Mouse (Mus musculus) lung, postnatal 4 days (tissue): ENCODE results near the gene Cdc14a.
A peak's percentile ranks its signal among the peaks of the same experiment; 100 is the strongest.
"Not testable (repeated sequence)": the region's sequence is repeated elsewhere in the genome, so short reads cannot be mapped to it uniquely, and the experiment has no call there.

ENCODE experiments used
- DNase-seq, 2 experiments: peaks; one replicate each; pipeline ENCODE4 v3.0.0; 2021

The Cdc14a gene

DNA sequence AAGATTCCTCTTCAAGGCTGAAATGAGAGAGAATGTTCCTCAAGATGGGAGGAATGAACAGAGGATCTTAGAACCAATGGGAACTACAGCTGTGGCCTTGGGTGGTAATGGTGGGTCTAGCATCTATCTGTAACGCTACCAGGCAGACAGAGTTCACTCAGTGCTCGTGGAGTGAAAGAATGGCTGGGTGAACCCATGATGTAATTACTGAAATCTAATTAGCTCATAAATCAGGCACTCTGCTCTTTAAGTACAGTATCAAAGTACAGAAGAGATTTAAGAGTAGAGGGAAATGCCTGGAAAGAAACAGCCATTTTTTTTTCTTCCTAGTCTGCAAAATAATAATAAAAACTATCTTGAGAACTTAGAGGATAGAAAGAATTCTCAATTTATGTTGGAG, 57.7 kb downstream of the Cdc14a start:
- DNase-seq = no peak

DNA sequence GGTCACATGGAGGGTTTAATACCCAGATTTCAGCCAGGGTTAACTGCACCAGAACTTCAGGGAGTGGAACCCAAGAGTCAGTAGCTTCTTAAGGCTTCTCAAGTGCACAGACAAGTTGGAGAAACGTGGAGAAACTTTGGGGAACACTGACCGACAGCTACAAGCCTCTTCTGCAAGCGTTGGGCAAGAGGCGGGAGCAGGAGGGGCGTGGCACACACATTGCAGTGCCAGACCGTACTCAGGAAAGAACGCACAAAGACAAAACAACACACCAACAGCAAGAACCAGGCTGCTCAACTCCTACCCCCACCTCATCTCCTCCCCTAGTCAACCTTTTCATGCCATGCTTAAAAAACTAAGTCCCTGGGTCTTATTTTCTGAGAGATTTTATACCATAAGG, 61.9 kb downstream of the Cdc14a start:
- DNase-seq = peak in 1 of 2 experiments; percentile 27

GRCm38 (mm10) chr3:116361101-116361500, 62.7 kb downstream of the Cdc14a start:
- DNase-seq = no peak

DNA sequence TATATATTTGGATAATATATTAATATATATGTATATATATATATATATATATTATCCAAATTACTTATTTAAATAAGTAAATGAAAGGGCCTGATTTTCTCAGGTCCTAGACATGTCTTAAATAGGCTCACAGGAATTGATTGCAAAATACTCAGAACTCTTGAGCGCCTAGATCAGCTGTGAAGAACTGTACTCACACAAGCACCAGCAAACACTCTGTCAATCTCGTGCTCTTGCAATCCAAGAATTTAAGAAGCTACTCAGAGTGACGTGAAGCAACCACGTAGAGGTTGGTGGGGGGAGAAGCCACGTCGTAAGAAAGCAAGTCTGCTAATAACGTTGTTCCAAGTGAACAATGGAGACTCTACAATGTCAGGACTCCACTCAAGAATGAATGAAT, 66.0 kb downstream of the Cdc14a start:
- no peak for DNase-seq

- no peak for DNase-seq
Measured at GRCm38 (mm10) chr3:116357180-116357579, 66.7 kb downstream of the Cdc14a start.

GRCm38 (mm10) chr3:116355026-116355788, 68.6 kb downstream of the Cdc14a start:
- DNase-seq = no peak

GRCm38 (mm10) chr3:116352486-116352885, 71.3 kb downstream of the Cdc14a start:
- peak in 1 of 2 experiments; percentile 35 for DNase-seq

DNA sequence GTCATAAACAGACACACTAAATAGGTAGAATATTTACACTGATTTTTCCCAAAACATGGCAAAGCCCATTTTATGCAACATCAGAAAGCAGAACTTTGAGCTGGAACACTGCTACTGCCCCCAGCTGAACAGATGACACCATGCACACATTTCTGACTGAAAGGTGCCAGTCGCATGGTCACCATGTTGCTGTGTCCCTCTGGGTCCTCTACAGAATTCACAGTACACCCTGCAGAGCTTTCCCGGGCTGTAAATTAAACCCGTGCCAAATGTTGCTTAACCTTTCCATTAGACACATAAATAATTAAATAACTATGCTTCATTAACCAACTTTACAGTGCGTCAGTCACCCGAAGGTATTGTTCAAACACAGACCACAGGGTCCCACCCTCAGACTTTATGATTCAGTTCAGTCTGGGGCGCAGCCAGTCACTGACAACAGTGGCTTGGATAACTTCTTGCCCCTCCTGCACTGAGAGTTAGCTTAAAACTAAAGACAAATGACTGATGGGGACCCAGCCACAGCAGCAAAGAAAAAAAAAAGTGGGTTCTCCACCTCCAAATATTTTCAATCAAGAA, 73.4 kb downstream of the Cdc14a start:
- no peak for DNase-seq

DNA sequence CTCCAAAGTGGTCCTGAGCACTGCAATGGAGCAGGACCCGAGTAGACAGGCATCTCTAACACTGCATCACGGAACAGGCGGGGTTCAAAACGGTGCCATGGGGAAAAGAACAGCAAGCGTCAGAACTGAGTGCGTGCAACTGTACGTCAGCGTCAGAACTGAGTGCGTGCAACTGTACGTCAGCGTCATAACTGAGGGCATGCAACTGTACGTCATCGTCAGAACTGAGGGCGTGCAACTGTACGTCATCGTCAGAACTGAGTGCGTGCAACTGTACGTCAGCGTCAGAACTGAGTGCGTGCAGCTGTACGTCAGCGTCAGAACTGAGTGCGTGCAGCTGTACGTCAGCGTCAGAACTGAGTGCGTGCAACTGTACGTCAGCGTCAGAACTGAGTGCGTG, 76.3 kb downstream of the Cdc14a start:
- DNase-seq = not testable (repeated sequence)

GRCm38 (mm10) chr3:116345245-116345644, 78.6 kb downstream of the Cdc14a start:
- no peak for DNase-seq

DNA sequence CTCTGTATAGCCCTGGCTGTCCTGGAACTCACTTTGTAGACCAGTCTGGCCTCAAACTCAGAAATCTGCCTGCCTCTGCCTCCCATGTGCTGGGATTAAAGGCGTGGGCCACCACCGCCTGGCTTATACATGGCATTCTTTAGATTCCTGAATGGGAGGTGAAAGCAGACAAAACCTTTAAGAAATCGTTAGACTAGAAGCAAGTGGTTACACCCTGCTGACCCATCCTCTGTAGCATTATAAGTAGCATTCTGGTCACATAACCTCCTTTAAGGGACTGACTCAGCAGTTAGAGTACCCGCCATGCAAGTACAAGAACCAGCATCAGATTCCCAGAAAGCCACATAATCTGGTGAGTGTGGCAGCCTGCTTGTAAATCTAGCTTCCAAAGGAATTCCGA, 81.6 kb downstream of the Cdc14a start:
- DNase-seq = no peak

- peak; percentile 61 to 72 for DNase-seq
Measured at GRCm38 (mm10) chr3:116340950-116341624, 82.7 kb downstream of the Cdc14a start.

- no peak for DNase-seq
Measured at GRCm38 (mm10) chr3:116340281-116340680, 83.6 kb downstream of the Cdc14a start.

DNA sequence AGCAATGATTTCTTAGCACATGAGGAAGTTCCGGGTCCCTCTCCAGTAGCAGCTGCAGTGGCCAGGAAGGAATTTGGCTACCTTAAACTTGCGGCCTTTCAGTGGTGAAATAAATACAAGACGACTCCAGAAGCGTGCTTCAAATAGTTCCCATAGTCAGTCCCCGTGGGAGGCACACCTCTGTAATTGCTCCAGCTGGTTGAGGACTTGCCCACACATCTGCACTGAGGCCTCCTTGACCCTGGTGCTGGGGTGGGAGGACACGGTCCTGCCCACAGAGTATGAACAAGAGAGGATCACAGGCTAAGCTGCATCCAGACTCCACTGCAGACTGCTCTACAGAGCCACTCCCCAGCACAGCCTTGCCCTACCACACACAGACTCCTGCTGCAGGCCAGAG, 85.2 kb downstream of the Cdc14a start:
- no peak for DNase-seq

DNA sequence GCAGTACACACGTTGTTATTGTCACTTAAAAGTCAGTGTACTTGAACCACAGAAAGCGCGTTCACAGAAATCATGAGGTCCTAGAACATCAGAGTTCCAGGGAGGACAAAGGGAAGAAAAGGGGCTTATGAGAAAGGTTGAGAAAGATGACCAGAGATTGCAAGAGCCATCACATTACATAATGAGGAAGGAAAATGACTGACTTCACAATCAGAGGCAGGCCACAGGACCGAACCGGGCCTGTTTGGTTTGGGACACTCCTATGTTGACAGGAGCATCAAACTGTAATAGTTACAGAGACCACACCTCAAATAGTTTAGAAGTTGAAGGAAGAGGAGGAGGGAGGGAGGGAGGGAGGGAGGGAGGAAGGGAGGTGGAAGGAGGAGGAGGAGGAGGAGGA, 86.0 kb downstream of the Cdc14a start:
- DNase-seq = no peak

DNA sequence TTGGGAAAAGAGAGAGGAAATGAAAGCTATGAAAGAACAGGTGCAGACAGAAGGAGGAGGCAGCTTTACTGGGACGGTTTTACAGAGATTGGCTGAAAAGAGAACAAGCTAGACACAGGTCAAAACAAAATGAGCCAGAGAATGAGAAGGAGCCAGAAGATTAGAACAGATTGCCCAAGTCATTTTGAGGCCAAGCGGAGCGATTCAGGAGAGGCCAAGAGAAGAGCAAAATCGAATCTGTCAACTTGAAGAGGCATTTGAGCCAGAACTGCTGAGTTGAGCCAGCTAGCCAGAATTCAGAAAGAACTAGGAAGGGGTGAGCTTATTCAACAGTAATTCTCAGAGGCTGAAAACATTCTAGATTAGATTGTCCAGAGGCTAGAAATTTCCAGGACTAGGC, 88.8 kb downstream of the Cdc14a start:
- DNase-seq = no peak

GRCm38 (mm10) chr3:116333711-116334110, 90.1 kb downstream of the Cdc14a start:
- DNase-seq = no peak

- DNase-seq = peak; percentile 36 to 38
Measured at GRCm38 (mm10) chr3:116333229-116333628, 90.6 kb downstream of the Cdc14a start.

- DNase-seq = peak in 1 of 2 experiments; percentile 64
Measured at GRCm38 (mm10) chr3:116331811-116332464, 91.9 kb downstream of the Cdc14a start.

GRCm38 (mm10) chr3:116329976-116330375, 93.9 kb downstream of the Cdc14a start:
- DNase-seq = no peak

DNA sequence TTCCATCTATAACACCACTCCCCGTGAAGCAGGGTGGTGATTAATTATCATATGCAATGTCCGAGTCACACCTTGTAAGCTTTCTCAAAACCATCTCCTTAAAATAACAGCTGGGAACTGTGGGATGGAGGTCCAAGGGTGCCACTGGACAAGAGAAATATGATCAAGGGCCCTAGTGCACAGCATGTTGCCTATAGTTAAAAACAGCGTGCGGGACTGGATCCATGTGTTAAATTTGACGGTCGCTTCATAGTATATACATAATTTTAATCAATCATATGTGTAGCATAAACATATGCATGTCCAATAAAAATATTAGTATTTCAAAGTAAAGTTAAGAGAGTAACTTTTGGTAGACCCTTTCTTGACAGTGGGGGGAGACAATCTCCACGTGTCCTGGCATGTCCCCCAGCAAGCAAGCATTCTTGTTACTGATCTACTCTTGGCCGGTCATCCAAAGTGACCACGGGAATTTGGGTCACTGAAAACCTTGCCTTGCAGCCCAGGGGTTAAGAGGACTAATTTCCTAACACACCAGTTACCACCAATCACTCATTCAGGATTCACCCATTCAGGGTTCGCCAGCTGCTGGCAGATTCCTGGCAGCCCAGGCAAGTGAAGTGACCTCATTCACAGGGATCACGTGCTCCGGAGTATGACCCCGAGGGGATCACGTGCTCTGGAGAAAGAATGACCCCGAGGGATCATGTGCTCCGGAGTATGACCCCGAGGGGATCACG, 94.6 kb downstream of the Cdc14a start:
- DNase-seq = peak; percentile 20 to 66

GRCm38 (mm10) chr3:116327616-116328004, 96.2 kb downstream of the Cdc14a start:
- no peak for DNase-seq
